Mouse (Mus musculus) c-Kit-positive CD71-negative TER-119-negative erythroid progenitor cells, embryonic 14.5 days (primary cell): ENCODE measurements around the gene Zcchc14.

Experiments
- DNase-seq: peaks from one replicate; pipeline ENCODE4 v3.0.0-alpha.2; 2013; ENCODE audit warnings: low read depth

Gene Zcchc14

DNA sequence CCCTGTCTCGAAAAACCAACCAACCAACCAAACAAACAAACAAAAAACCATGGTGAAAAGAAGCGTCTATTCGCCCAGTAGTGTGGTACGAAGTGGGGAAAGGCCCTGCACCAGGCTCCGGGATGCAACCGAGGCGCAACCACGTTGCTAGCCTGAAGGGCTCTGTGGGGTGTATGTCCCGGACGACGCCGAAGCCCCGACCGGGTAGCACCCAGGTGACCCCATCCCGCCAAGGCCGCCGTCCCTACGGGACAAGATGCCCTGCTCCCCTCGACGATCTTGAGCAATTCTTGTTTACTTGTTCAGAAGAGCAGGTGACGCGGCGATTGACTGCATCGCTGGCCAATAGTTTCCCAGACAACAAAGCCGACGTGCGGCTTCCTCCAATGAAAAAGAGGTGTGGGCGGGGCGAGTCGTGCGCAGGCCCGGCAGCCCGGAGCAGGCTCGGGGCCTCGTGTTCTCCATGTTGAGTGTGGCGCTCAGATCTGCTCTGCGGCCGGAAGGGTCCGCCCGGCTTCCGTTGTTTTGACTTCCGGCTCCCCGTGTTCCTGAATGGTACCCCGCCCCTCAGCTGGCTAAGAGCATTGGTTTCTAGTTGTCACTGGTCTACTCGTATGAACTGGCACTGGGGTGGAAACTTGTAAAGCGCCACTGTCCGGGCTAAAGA lies 67.4 kb downstream of the Zcchc14 start:
- peak; percentile 96 for DNase-seq

DNA sequence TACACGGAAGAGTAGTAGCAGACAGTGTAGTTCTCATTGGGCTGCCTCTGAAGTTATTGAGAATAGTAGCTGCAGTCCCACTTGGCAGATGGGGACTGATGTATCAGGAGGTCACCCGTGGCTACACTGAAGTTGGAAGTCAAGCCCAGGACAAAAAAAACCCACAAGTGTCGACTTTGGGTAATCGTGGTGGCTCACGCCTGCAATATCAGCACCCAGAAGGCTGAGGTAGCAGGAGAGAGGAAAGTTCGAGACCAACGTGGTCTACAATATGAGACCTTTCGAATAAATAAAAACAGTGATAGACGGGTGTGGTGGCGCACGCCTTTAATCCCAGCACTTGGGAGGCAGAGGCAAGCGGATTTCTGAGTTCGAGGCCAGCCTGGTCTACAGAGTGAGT lies 68.0 kb downstream of the Zcchc14 start:
- no peak for DNase-seq

DNA sequence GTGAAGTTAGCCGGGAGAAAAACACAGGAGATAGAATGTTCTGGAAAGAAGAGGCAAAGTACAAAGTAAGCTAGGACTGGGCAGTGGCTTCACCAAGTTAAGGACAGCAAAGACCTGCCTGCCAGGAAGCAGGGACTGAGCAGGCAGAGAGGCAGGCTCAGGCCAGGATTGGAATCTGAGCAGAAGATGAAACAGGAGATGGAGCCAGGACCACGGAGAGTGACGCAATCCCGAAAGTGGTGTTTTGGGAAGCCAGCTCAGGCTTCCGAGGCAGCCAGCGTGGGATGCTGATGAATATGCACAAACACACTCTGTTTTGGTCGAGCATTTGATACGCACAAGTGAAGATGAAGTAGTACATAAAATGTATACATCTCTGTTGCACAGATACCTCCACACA lies 69.0 kb downstream of the Zcchc14 start:
- DNase-seq: no peak

DNA sequence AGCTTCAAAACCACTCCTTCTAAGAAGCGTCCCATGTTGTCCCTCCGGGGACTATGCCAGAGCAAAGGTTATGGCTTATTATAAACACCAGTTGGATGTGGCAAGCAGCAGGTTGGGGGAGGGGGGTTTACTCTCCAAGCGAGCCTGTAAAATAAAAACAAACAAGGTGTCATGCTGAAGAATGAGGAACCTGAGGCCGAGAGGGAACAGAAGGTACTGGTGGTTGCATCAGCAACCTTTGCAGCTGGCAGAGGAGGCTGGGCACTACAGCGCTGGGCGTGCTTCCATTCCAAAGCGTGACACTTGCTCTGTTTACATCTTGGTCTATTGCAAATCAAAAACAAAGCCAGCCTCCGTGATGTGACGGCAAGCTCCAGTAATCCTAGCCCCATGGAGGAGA lies 72.2 kb downstream of the Zcchc14 start:
- DNase-seq: no peak

DNA sequence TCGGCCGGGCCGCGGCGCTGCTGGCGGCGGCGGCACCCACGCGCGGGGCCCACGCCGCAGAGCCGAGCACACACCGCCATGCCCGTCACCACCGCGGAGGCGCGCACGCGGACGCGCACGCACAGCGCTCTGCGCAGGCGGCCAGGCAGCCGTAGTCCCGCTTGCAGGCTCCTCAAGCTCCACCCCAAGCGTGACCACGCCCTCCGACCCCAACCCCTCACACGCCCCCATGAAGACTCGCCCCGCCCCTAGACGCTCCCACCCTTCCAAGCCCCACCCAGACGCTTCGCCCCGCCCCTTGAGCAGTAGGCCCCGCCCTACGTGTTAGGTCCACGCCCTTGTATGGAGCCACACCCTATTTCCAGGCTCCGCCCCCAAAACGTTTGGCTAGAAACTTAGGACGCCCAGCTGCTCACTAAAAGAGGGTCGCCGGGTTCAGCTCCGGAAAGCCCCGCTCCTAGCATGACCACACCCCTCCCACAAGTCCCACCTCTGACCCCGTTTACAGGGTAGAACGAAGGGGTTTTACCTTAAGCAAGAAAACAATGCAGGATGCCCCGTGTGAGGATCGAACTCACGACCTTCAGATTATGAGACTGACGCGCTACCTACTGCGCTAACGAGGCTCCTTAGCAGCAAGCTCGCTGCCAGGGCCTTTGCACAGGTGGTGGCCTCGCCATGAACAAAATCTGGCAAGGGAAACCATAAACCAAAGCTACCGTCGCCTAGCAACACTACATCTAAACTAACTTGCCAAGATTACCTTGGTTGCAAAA lies 73.8 kb downstream of the Zcchc14 start, which contains the start of gene Fbxo31:
Gene Fbxo31 (minus strand): TSS at position 131 of the 776 bp plus-strand sequence.
- DNase-seq: peak; percentile 94

DNA sequence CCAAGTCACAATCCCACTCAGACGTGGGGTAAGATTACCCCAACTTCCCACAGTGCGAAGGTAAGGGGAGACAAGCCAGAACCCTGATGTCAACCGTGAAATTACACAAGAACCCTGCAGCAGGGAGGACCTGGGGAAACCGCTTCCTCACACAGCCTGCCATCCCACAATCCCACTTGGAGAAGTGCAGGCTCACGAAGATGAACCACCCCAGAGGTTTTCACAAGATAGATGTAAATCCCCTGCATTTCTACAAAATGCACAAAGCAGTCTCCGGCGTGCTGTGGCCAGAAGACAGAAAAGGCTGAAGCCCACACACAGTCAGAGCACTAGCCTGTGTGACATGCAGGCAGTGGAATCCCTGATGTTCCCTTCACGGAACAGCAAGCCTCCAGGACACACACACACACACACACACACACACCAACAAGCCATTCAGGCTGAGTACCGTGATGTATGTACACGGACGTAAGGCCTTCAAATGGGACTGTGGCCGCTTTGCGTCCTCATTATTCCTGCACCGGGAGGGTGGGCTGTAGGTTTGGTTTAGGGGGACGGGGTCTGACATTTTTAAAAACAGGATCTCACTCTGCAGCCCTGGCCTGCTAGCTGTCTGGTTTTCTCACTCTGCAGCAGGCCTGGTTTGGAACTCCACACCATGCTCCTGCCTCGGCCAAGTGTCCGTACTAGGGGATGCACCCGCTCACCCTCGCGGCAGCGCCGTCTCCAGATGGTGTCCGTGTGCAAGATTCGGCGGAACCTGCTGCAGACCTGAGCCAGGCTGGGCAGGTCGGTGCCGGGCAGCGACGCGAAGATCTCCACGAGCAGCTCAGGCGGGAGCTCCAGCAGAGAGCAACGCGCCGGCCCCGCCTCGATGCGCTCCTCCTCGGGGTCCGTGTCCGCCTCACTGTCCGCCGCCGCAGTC lies 74.7 kb downstream of the Zcchc14 start:
- no peak for DNase-seq

DNA sequence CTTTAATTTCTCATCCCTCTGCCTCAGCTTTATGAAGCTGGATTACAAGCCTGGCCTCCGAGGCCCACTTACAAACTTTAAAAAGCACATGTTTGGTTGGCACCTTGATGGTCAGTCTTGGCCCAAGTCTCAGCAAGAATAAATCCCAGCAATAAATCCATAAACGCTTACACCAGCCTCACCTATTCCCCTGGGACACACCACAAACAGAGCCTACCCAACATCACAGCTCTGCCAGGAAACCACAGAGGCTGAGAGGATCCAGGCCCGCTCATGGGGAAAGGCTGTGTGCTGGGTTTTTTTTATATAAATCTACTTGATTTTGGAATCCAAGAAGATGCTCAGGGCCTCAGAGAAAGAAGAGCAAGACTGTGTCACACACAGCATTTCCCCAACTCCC lies 77.0 kb downstream of the Zcchc14 start:
- DNase-seq: no peak

DNA sequence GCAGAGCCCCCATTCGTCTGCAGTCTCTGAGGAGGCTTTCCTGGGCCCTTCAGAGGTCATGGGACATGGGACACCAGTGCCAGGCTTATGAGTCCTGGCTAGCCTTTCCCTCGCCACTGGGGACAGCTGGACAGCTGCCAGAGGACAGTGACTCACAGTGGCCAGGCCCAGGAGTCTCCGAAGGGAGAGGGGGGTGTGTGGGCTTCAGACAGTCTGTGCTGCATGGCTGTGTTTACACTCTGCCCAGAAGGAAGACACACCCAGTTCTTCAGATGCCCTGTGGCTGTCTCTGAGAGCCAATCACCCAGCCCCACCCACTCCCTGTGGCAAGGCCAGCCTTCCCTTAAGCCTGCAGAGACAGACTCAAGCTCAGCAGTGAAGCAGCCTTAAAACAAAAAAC lies 79.4 kb downstream of the Zcchc14 start:
- DNase-seq: no peak

DNA sequence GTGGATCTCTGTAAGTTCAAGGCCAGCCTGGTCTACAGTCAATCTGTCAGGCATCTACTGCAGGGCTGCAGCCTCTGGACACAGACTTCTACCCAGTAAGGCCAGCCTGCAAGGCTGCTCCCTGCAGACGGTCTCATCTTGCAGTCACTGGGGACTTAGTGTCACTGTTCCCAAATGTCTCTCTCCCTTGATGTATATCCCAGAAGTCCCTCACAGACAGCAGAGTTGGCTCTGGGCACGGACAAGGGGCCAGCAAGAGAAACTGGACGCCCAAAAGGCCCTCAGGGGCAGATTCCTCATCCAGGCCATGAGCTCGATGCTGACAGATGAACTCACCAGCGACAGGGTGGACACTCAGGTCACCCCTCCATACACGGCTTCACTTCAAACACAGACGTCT lies 80.6 kb downstream of the Zcchc14 start:
- no peak for DNase-seq

DNA sequence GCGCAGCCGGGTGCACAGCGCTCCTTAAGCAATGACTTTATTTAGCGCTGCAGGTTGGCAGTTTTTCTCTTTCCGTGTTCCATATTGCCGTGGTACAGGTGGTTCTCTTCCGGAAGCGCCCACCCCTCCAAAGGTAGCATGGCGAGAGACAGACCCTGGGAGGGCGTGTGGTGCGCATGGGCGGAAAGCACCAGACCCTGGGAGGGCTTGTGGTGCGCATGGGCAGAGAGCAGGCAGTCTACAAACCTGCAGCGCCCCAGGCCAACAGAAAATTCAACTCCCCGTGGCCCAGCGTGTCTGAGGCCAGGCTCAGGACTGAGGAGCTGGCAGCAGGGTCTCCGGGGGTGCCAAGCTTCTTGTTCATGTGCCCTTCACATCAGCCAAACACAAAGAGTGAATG lies 81.9 kb downstream of the Zcchc14 start:
- no peak for DNase-seq

DNA sequence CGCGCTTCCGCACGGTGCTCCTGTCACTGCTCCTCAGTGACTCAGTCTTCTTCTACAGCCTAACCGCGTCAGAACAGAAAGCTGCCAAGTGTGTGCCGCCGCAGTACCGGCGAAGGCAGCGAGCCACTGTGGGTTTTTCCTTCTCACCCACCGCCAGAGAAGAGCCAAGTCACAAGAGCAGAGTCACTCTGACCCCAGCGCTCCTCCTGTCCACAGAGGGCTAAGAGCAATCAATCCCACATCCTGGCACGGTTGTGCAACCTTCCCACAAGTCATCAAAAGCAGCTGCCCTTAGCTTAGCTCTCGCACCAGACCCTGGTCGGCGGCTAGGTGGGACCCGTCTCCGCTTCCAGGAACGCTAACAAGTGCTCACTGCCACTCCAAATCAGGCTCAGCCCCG lies 82.4 kb downstream of the Zcchc14 start:
- DNase-seq: no peak

DNA sequence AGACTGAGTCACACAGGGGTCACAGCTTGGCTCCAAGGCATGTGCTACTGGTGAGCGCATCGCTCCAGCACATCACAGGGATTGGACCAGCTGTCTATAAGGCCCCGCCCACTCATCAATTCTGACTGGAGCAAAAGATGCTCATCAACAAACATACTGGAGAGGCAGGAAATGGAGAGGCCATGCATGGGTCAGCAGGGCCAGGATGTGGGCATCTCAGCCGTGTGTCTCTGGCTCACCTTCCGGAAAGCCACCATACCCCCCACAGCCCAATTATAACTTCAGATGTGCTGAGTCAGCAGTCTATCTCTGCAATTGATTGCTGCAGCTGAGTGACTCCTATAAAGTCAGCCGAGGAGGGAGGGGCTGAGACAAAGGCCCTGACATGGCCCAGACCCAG lies 84.4 kb downstream of the Zcchc14 start:
- DNase-seq: no peak

DNA sequence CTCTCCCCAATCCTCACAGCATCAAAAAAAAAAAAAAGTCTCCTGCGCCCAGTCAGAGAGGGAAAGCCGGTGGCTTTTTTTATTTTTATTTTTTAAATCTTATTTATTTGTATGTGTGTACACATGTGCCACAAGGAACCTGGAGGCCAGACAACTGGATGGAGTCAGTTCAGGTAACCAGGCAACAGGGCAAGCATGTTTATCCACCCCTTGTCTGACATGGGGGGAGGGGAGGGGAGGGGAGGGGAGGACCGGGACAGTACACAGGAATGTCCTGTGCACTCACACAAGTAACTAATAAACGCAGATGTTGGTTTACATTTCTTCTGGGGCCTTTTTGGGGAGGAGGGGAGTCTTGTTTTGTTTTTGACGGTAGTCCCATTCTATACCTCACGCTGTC lies 89.0 kb downstream of the Zcchc14 start:
- DNase-seq: no peak

DNA sequence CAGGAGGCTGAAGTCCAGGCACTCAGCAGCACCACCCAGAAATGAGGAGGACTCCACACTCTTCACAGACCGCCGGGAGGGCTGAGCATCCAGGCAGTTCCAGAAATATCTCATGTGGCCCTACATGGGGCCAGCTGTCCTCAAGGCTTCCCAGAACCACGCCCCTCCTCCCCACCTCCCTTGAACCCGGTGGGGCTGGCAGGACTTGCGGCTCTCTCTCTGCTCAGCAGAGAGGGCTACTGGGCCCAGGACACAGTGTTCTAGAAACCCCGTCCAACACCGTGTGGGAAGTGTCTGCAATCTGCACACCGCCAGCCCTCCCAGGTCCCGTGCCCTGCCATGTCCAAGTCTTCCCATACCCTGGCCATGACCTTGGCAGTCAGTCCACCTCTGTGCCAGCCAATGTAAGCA lies 89.8 kb downstream of the Zcchc14 start:
- DNase-seq: no peak

DNA sequence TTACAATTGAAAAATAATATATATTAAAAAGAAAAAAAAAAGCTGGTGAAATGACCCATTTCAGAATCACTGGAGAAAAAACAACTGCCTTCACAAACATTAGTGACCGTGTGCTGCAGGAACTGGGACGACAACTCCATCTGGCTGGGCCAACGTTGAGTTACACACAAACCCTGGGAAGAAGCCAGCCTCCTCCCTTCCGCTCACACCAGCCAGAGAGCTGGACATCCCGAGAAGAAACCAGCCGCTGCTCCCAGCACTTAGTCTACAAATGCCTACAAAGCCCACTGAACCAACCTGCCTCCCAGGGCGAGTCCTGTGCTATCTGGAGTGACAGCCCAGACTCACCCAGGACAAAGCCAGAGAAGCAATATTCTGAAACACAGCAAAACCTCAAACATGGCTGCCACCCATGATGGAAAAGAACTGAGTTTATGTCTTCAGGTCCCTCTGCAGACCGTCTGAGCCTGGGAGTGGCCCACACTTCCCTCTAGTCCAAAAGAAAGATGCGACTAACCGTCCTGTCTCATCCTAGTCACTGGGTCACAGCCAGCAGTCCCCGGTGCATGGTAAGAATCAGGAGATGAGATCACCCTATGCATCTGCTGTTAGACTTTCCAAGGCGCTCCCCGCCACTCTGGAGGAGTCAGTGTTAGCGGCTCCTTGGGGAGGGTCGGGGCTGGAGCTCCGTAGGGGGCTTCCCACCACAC lies 90.9 kb downstream of the Zcchc14 start:
- DNase-seq: no peak

DNA sequence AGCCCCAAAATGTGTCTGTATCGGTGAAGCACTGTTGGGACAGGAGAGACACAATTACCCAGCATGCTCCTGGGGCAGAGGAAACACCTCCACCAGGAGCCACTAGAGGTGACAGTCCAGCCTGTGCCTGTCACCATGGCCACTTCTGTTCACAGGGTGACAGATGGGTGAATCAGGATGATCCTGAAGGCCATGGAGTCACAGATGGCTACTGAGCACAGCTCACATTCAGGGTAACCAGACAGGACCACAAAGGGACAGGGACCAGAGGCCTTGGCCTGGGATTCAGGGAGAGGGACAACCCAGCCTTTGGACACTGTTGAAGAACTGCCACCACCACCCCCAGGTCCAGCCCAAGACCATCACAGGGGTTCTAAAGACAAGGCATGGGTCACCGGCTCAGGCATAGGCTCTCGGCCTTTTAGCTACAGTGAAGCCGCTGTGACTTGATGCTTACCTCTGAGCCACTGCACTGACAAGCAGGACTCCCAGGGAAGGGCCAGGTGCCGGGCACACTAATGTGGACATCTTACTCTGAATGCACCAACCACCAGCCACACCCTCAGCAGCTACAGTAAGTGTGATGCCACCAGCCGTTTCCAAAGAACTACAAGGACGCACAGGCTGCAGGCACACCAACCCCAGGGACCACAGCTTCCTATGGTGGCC lies 92.1 kb downstream of the Zcchc14 start:
- DNase-seq: no peak

DNA sequence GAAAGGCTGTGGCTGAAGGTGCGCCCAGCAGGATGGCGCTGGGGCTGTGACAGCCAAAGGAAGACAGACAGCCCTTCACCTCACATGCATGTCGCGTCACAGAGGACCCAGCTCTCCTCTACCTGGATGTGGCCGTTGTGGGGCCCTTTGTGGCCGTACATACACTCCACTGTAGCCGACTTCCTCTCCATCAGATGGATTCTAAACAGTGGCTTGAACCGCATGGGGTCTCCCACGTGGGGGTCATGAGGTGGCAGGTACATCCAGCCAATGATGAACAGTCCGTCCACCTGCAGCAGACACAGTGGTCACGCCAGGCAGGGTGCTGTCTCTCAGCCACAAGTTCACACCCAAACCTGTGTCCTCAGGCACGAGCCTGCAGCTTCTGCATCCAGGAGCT lies 92.9 kb downstream of the Zcchc14 start:
- DNase-seq: no peak

DNA sequence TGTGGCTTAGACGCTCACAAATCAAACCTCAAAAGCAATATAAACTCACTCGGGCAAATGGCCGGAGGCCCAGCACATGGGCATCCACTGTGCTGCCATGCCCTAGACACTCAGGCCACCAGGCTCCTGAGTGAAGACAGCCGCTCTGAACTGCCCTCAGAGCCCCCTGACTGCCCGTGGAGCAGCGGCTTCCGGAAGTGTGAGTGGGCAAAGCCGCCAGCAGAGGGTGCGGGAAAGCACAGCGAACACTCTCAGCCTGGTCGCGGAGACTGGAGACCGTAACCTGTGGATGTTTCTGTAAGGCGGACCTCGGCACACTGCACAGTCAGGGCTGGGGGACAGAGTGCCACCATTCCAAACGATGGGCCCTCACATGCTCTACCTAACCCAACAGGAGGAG lies 94.2 kb downstream of the Zcchc14 start:
- DNase-seq: no peak

DNA sequence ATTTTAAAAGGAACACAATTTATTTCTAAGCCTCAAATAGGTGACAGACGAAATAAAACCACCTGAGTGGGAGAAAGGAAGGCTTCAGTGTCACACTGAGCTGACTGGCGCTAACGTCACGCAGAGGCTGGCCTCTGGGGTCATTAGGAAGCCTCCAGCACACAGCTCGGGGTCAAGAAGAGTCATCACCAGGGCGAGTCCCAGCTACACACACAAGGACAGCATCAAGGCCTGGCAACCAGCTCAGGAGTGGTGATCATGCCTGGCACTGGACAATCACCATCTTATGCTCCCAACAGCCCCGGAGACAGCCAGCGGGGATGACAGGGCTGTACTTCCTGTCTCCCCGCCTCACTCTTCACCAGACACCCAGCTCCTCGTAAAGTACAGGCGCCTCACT lies 95.0 kb downstream of the Zcchc14 start:
- no peak for DNase-seq

DNA sequence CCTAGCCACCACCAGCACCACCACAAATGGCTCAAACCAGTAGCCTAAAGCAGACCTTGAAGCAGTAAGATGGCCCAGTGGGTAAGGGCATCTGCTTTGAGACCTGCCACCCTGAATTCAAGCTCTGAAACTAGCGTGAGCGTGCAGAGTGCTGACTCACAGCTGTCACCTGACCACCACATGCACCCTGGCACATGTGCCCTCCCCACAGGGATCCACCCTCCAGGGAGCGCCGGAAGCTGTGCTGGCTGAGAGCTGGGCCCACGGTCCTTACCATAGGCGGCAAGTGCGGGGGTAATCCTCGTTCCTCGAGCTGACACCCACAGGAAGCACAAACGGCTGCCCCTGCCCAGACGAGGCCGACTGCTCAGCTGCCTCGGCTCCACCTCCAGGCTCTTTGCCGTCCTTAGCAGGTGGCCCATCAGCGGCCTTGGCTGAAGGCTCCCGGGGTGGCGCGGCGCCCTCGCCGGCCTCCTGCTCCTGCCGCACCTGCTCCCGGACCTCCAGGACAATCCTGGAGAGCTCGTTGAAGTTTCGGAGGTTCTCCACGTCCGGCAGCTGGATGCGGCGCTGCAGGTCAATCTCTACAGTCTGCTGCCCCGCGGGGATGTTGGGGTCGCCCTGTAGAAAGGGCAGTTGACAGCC lies 98.7 kb downstream of the Zcchc14 start:
- DNase-seq: no peak

DNA sequence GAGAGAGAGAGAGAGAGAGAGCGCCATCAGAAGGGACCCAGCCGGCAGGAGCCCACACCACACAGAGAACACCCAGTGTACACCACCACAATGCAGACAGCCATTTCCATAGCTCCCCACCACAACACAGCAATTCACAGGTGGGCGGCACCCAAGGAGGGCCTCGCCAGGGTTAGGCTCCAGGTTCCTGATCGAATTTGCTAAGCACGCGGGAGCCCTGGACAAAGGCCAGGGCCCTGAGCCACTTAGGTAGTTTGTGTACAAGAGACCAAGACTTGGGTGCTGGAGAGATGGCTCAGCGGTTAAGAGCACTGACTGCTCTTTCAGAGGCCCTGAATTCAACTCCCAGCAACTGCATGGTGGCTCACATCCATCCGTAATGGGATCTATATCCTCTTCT lies 100.2 kb downstream of the Zcchc14 start:
- DNase-seq: no peak
